14 mouse cellular contexts compared by ENCODE assay signal in the genomic region with DNA sequence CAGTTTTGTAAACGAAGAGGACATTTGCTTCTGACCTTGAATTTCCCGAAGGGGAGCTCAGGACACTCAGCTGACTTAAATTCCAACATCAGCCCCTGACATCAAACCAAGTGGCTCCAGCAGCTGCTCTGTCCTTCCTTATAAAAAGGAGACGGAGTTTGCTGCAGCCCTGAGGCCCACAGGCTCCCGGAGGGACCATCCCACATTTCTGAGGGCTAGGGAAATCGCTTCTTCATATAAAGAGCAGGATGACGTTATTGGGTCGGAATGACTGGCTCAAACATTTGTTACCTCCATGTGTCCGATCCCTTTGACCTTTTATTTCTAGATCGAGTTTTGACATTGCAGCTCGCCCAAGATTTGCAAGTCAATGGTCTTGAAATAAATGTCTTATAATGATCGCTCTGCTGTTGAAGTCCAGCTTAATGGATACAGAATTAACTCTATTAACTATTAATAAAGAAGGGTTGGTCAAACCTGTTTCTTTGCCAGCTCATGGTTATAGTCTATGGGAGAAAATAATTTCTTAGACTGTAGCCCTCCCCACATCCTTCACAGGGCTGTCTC.
"Had no signal": no experiment of that assay in that cellular context is flagged by ENCODE, and none has a peak within 500 bp of the region (broad histone marks: within the 10 kb centered on the region; RNA-seq: fewer than 3 reads in every experiment).

No protein-coding gene starts in this region.

- H3K27ac ChIP-seq: layer of hippocampus, adult 2 months; limb, embryonic 13.5 days; liver, embryonic 15.5 days; neural tube, embryonic 13.5 days had no signal

- H3K4me2 ChIP-seq: limb, embryonic 13.5 days; liver, embryonic 11.5 days; liver, embryonic 15.5 days; neural tube, embryonic 13.5 days had no signal

- H3K27me3 ChIP-seq: limb, embryonic 13.5 days; liver, embryonic 15.5 days; neural tube, embryonic 13.5 days had no signal

- H3K9ac ChIP-seq: limb, embryonic 13.5 days; liver, embryonic 15.5 days; neural tube, embryonic 13.5 days had no signal

- DNase-seq: lung, adult 2 months; lung, postnatal 4 days; midbrain, embryonic 14.5 days; retina, postnatal 1 day; thymus, postnatal 4 days had no signal

- H3K4me1 ChIP-seq: liver, embryonic 15.5 days had no signal

- ATAC-seq: inflammation-experienced regulatory T-cells, adult 6 months; intestine, postnatal 0 days; lung, postnatal 0 days had no signal

- H3K9me3 ChIP-seq: liver, embryonic 15.5 days had no signal

- H3K4me3 ChIP-seq: layer of hippocampus, adult 2 months; limb, embryonic 13.5 days; liver, embryonic 15.5 days; midbrain, embryonic 10.5 days; neural tube, embryonic 13.5 days had no signal

- H3K36me3 ChIP-seq: limb, embryonic 13.5 days; liver, embryonic 15.5 days; neural tube, embryonic 13.5 days had no signal
